In the genomic region with DNA sequence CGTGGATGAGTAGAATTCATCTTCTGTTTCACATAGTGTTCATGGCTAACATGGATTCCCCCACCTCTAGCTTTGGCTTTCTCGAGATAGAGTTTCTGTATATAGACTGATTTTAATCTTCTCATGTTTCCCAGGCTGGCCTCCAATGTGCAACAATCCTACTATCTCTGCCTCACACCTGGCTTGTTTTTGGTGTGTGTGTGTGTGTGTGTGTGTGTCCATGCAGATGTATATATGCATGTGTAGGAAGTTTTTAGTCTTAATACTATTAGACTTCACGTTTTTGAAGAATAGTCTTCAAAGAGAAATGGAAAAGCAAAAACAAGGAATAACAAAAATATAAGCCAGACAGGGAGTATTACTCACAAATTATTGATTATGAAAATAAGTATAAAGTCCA, we compare ENCODE assay signal across 16 mouse cellular contexts.
"Had no signal": no experiment of that assay in that cellular context is flagged by ENCODE, and none has a peak within 500 bp of the region (broad histone marks: within the 10 kb centered on the region; RNA-seq: fewer than 3 reads in every experiment).

No protein-coding gene starts in this region.

- H3K4me1 ChIP-seq: neural tube, embryonic 13.5 days; neural tube, embryonic 15.5 days; stomach, embryonic 15.5 days had no signal

- H3K27me3 ChIP-seq: neural tube, embryonic 13.5 days; neural tube, embryonic 15.5 days; stomach, embryonic 15.5 days had no signal

- H3K4me2 ChIP-seq: neural tube, embryonic 13.5 days; neural tube, embryonic 15.5 days; stomach, embryonic 15.5 days had no signal

- H3K36me3 ChIP-seq: neural tube, embryonic 13.5 days; neural tube, embryonic 15.5 days; stomach, embryonic 15.5 days had no signal

- H3K27ac ChIP-seq: neural tube, embryonic 13.5 days; neural tube, embryonic 15.5 days; stomach, embryonic 15.5 days; stomach, postnatal 0 days had no signal

- H3K9ac ChIP-seq: neural tube, embryonic 13.5 days; neural tube, embryonic 15.5 days; stomach, embryonic 15.5 days had no signal

- H3K9me3 ChIP-seq: neural tube, embryonic 13.5 days; neural tube, embryonic 15.5 days; stomach, embryonic 15.5 days had no signal

- DNase-seq: retina, postnatal 1 day; right cerebral cortex, adult 18-20 months; right cerebral cortex, postnatal 14 days; right cerebral cortex, postnatal 25 days; right cerebral cortex, postnatal 4 days; spleen, adult 18-20 months; thymus, adult 18-20 months; thymus, adult 2 months; thymus, postnatal 14 days; thymus, postnatal 25 days; thymus, postnatal 36 days; thymus, postnatal 4 days had no signal

- H3K4me3 ChIP-seq: neural tube, embryonic 13.5 days; neural tube, embryonic 15.5 days; stomach, embryonic 15.5 days had no signal
